Mouse (Mus musculus) embryonic facial prominence, embryonic 11.5 days (tissue): Measurements from ENCODE around the gene Ninj1. TPM values are rescaled to one million over a fixed set of nuclear protein-coding genes. Genes with fewer than 3 reads are reported as not detected.
A peak's percentile ranks its signal among the peaks of the same experiment; 100 is the strongest.

Experiments
- ATAC-seq: fragments of 200-750 bp; cut with Nextera tagmentation; replicated peaks from 2 replicates; pipeline ENCODE4 v1.8.0; 2017; ENCODE audit warnings: low read depth; ENCODE audit not compliant: insufficient number of reproducible peaks, low FRiP score, low TSS enrichment
- DNase-seq: peaks from one replicate; pipeline ENCODE4 v3.0.0-alpha.2; 2015; ENCODE audit warnings: low spot score
- H3K27ac ChIP-seq: fragments of 300-500 bp; sonication (generic); replicated peaks from 2 replicates; pipeline ENCODE4 v1.5.1; 2014; ENCODE audit warnings: mild to moderate bottlenecking, low read depth, low read length, control low read depth
- H3K27me3 ChIP-seq: fragments of 300-500 bp; sonication (generic); 2 replicates; pipeline ENCODE4 v1.6.1; 2014; ENCODE audit warnings: mild to moderate bottlenecking, low read length, moderate library complexity, mixed read lengths; ENCODE audit not compliant: control insufficient read depth, insufficient read depth
- H3K36me3 ChIP-seq: fragments of 300-500 bp; sonication (generic); replicated peaks from 2 replicates; pipeline ENCODE4 v1.6.1; 2014; ENCODE audit warnings: low read depth, mild to moderate bottlenecking, low read length, moderate library complexity, mixed read lengths; ENCODE audit not compliant: control insufficient read depth, insufficient read depth
- H3K4me1 ChIP-seq: fragments of 300-500 bp; sonication (generic); 2 replicates; pipeline ENCODE4 v1.6.1; 2014; ENCODE audit warnings: low read length, mixed read lengths; ENCODE audit not compliant: control insufficient read depth, insufficient read depth
- H3K4me2 ChIP-seq: fragments of 300-500 bp; sonication (generic); 2 replicates; pipeline ENCODE4 v1.6.1; 2014; ENCODE audit warnings: low read depth, mild to moderate bottlenecking, control low read depth, low read length, moderate library complexity
- H3K4me3 ChIP-seq: fragments of 300-500 bp; sonication (generic); 2 replicates; pipeline ENCODE4 v1.5.1; 2014; ENCODE audit warnings: low read depth, low read length, control low read depth
- H3K9ac ChIP-seq: fragments of 300-500 bp; sonication (generic); replicated peaks from 2 replicates; pipeline ENCODE4 v1.6.1; 2014; ENCODE audit warnings: mild to moderate bottlenecking, control low read depth, low read length
- H3K9me3 ChIP-seq: fragments of 300-500 bp; sonication (generic); replicated peaks from 2 replicates; pipeline ENCODE4 v1.6.1; 2016; ENCODE audit warnings: mild to moderate bottlenecking, low read length, inconsistent platforms, mixed read lengths; ENCODE audit not compliant: control insufficient read depth
- WGBS: fragments of 180-500 bp; shearing (Covaris S2); extraction: QIAGEN DNeasy Blood & Tissue Kit; methylation state at CpG from one replicate; pipeline ENCODE4 v1.1.7; 2014; 5-methylcytosine and 5-hydroxymethylcytosine counted together
- polyA plus RNA-seq: library from polyadenylated mRNA; unstranded; fragments of >200 nt; fragmentation: Nextera tagmentation; extraction: Ambion mirVana; gene quantifications from 2 replicates; pipeline ENCODE4 v1.2.1, GENCODE M21; 2014

The Ninj1 gene
- polyA plus RNA-seq, 1 experiment from 2014 or later, result 29.8 TPM

GRCm38 (mm10) chr13:49188219-49188965 lies 1.1 kb downstream of the Ninj1 start:
- peak overlapping the region; percentile 97 for H3K4me2 ChIP-seq
- 20% methylated on average over 15 of the region's 15 CpGs for whole genome bisulfite sequencing
- H3K9me3 ChIP-seq, result no peaks in the 10 kb centered on the region
- no peak for ATAC-seq
- 0 out of 2 replicates have a peak, but pooled peaks cover 2% of the 10 kb centered on the region for H3K4me1 ChIP-seq
- no peak overlapping the region for H3K27ac ChIP-seq
- no peaks in the 10 kb centered on the region for H3K36me3 ChIP-seq
- peak overlapping the region; percentile 69 for H3K4me3 ChIP-seq
- no peak overlapping the region for H3K9ac ChIP-seq
- no peaks in the 10 kb centered on the region for H3K27me3 ChIP-seq
- DNase-seq, result peak; percentile 66

- no peaks in the 10 kb centered on the region for H3K36me3 ChIP-seq
- H3K4me1 ChIP-seq, result 0 out of 2 replicates have a peak, but pooled peaks cover 2% of the 10 kb centered on the region
- H3K9me3 ChIP-seq, result no peaks in the 10 kb centered on the region
- 44% methylated on average over 2 of the region's 2 CpGs for WGBS
- H3K27ac ChIP-seq, result no peak overlapping the region
- H3K4me2 ChIP-seq, result no peak overlapping the region
- no peak overlapping the region for H3K4me3 ChIP-seq
- no peaks in the 10 kb centered on the region for H3K27me3 ChIP-seq
- no peak overlapping the region for H3K9ac ChIP-seq
- DNase-seq, result no peak
- ATAC-seq, result no peak
Measured at GRCm38 (mm10) chr13:49188966-49189360, 1.7 kb downstream of the Ninj1 start.

GRCm38 (mm10) chr13:49189970-49190870 lies 2.9 kb downstream of the Ninj1 start:
- H3K9ac ChIP-seq, result no peak overlapping the region
- no peaks in the 10 kb centered on the region for H3K27me3 ChIP-seq
- no peak for DNase-seq
- ATAC-seq, result no peak
- no peak overlapping the region for H3K4me2 ChIP-seq
- H3K36me3 ChIP-seq, result no peaks in the 10 kb centered on the region
- H3K4me3 ChIP-seq, result no peak overlapping the region
- 68% methylated on average over 12 of the region's 12 CpGs for WGBS
- H3K4me1 ChIP-seq, result 0 out of 2 replicates have a peak, but pooled peaks cover 2% of the 10 kb centered on the region
- H3K9me3 ChIP-seq, result no peaks in the 10 kb centered on the region
- H3K27ac ChIP-seq, result no peak overlapping the region

GRCm38 (mm10) chr13:49190876-49191672 lies 3.8 kb downstream of the Ninj1 start:
- 77% methylated on average over 7 of the region's 7 CpGs for WGBS
- Histone ChIP-seq H3K4me1 (0 out of 2 replicates have a peak, but pooled peaks cover 2% of the 10 kb centered on the region), H3K9me3 (no peaks in the 10 kb centered on the region), H3K9ac (no peak overlapping the region; the same call in 1 of the 2 replicates), H3K36me3 (no peaks in the 10 kb centered on the region; the same call in 1 of the 2 replicates), H3K4me3 (no peak overlapping the region), H3K27me3 (no peaks in the 10 kb centered on the region), H3K4me2 (no peak overlapping the region), H3K27ac (no peak overlapping the region)
- no peak for DNase-seq
- ATAC-seq, result no peak

GRCm38 (mm10) chr13:49191673-49192035 lies 4.4 kb downstream of the Ninj1 start:
- DNase-seq (no peak), ATAC-seq (no peak)
- Histone ChIP-seq H3K4me3 (no peak overlapping the region), H3K4me1 (0 out of 2 replicates have a peak, but pooled peaks cover 2% of the 10 kb centered on the region), H3K27me3 (no peaks in the 10 kb centered on the region), H3K36me3 (no peaks in the 10 kb centered on the region; the same call in 1 of the 2 replicates), H3K27ac (no peak overlapping the region), H3K9ac (no peak overlapping the region), H3K4me2 (no peak overlapping the region), H3K9me3 (no peaks in the 10 kb centered on the region)
- 71% methylated on average over 5 of the region's 5 CpGs for WGBS

- DNase-seq (no peak), ATAC-seq (no peak)
- H3K9me3 ChIP-seq, result no peaks in the 10 kb centered on the region
- H3K4me2 ChIP-seq, result no peak overlapping the region
- 77% methylated on average over 16 of the region's 16 CpGs for WGBS
- H3K4me3 ChIP-seq, result no peak overlapping the region
- no peaks in the 10 kb centered on the region for H3K27me3 ChIP-seq
- 0 out of 2 replicates have a peak, but pooled peaks cover 2% of the 10 kb centered on the region for H3K4me1 ChIP-seq
- no peak overlapping the region for H3K27ac ChIP-seq
- no peak overlapping the region for H3K9ac ChIP-seq
- H3K36me3 ChIP-seq, result no peaks in the 10 kb centered on the region; the same call in 1 of the 2 replicates
Measured at GRCm38 (mm10) chr13:49192156-49192855, 5.0 kb downstream of the Ninj1 start.

- H3K27ac ChIP-seq, result no peak overlapping the region
- H3K4me1 ChIP-seq, result 0 out of 2 replicates have a peak, but pooled peaks cover 2% of the 10 kb centered on the region
- 92% methylated on average over 17 of the region's 17 CpGs for whole genome bisulfite sequencing
- no peaks in the 10 kb centered on the region for H3K9me3 ChIP-seq
- H3K9ac ChIP-seq, result no peak overlapping the region
- no peak for DNase-seq
- H3K27me3 ChIP-seq, result no peaks in the 10 kb centered on the region
- no peak overlapping the region for H3K4me3 ChIP-seq
- H3K36me3 ChIP-seq, result no peaks in the 10 kb centered on the region; the same call in 1 of the 2 replicates
- H3K4me2 ChIP-seq, result no peak overlapping the region
- ATAC-seq, result no peak
Measured at GRCm38 (mm10) chr13:49193650-49194049, 6.4 kb downstream of the Ninj1 start.
